8 mouse cellular contexts compared by ENCODE assay signal in the genomic region with DNA sequence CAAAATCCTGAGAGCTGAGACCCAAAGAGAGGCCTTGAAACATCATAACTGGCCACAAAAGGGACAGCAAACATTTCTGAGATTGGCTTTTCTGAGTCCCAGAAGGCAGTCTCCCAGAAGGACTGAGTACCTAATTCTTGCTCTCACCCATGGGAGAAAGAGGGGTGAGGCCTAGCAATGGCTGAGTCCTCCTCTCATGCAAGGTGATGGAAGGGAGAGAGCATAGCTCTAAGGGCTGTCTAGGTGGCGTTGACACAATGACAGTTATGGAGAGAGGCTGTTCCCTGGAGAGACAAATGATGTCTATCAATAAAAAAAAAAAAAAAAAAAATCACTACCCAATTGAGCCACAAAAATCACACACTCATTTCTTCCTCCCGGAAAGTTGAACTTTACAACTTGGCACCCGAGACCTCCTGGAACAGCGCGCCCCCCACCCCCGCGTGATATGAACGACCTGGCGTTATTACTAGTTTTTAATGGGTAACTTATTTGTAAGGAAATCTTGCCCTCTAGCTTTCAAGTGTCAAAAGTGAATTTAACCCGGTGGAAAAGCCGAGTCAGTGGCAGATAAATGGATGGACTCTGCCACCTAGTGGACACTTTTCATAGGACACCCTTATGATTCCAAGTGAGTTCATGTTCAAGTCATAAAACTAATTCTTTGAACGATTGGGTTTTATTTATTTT.
DNase-seq lines count a peak whose midpoint lies in the region; ATAC-seq and TF ChIP-seq lines count a peak whose summit lies in the region.

No protein-coding gene starts in this region.

- no peaks in the 10 kb centered on the region for H3K4me1 ChIP-seq in ES-Bruce4 (ENCODE audit: control insufficient read depth, insufficient read depth, low read length)
- no peaks in the 10 kb centered on the region for H3K4me1 ChIP-seq in hindbrain, embryonic 11.5 days (replicated peaks; ENCODE audit: control insufficient read depth, insufficient read depth, low read length)
- no peaks in the 10 kb centered on the region for H3K4me1 ChIP-seq in lung, embryonic 15.5 days

- no peak overlapping the region for H3K9ac ChIP-seq in ES-Bruce4 (ENCODE audit: low read depth, poor library complexity, severe bottlenecking)
- H3K9ac ChIP-seq in hindbrain, embryonic 11.5 days (ENCODE audit: low read depth, low read length) = no peak overlapping the region
- H3K9ac ChIP-seq in lung, embryonic 15.5 days = no peak overlapping the region

- no peak for TF ChIP-seq EP300 in ES-Bruce4 (IDR thresholded peaks at IDR 0.05; ENCODE audit: insufficient read depth, low read depth, low read length)

- no peaks in the 10 kb centered on the region for H3K36me3 ChIP-seq in ES-Bruce4 (ENCODE audit: control insufficient read depth, insufficient read depth, low read length, poor library complexity, severe bottlenecking)
- H3K36me3 ChIP-seq in hindbrain, embryonic 11.5 days (ENCODE audit: control insufficient read depth, insufficient read depth, low read length) = no peaks in the 10 kb centered on the region
- H3K36me3 ChIP-seq in lung, embryonic 15.5 days = no peaks in the 10 kb centered on the region

- peak; percentile 34; the same call in 1 of the 2 replicates for ATAC-seq in hindbrain, embryonic 11.5 days (ENCODE audit: low FRiP score)
- ATAC-seq in lung, embryonic 15.5 days (ENCODE audit: borderline replicate concordance, extremely low read depth, low FRiP score, low TSS enrichment) = 0 out of 2 replicates have a peak, but pooled peaks have one; percentile 27

- H3K4me2 ChIP-seq in hindbrain, embryonic 11.5 days (replicated peaks; ENCODE audit: low read depth, low read length) = no peak overlapping the region
- peak overlapping the region; percentile 31; the same call in 1 of the 2 replicates for H3K4me2 ChIP-seq in lung, embryonic 15.5 days

- no peaks in the 10 kb centered on the region for H3K27me3 ChIP-seq in ES-Bruce4 (ENCODE audit: control insufficient read depth, insufficient read depth, low read length, poor library complexity, severe bottlenecking)
- H3K27me3 ChIP-seq in hindbrain, embryonic 11.5 days (ENCODE audit: control insufficient read depth, insufficient read depth, low read length) = peaks cover 3% of the 10 kb centered on the region; the same call in 1 of the 2 replicates
- peaks cover 14% of the 10 kb centered on the region; the same call in 1 of the 2 replicates for H3K27me3 ChIP-seq in lung, embryonic 15.5 days

- peak; percentile 34 for TF ChIP-seq CTCF in ES-Bruce4 (IDR thresholded peaks at IDR 0.05; ENCODE audit: low read depth, low read length)
- TF ChIP-seq CTCF in layer of hippocampus, adult 2 months (conservative IDR thresholded peaks at IDR 0.05) = peak; percentile 88

- no peak for TF ChIP-seq POLR2A in ES-Bruce4 (IDR thresholded peaks at IDR 0.05; ENCODE audit: insufficient read depth, low read length)

- no peaks in the 10 kb centered on the region for H3K9me3 ChIP-seq in ES-Bruce4 (replicated peaks; ENCODE audit: control insufficient read depth, insufficient read depth, low read length, poor library complexity, severe bottlenecking)
- H3K9me3 ChIP-seq in hindbrain, embryonic 11.5 days (ENCODE audit: control insufficient read depth, low read length) = no peaks in the 10 kb centered on the region
- H3K9me3 ChIP-seq in lung, embryonic 15.5 days = no peaks in the 10 kb centered on the region

- DNase-seq in brain, adult 2 months (ENCODE audit: low read depth, low spot score) = peak; percentile 87
- peak; percentile 65 for DNase-seq in fibroblast of lung, adult 2 months (ENCODE audit: low read depth)
- DNase-seq in hindbrain, embryonic 11.5 days (ENCODE audit: low spot score) = peak; percentile 86
- DNase-seq in layer of hippocampus, adult 2 months (ENCODE audit: low spot score in 2 of 2) = peak; percentile 74 to 83
- DNase-seq in ovary, postnatal 14 days (ENCODE audit: low spot score) = peak; percentile 79
- DNase-seq in thymus, postnatal 14 days = peak; percentile 67

- no peak overlapping the region for H3K4me3 ChIP-seq in ES-Bruce4 (ENCODE audit: low read depth, low read length)
- H3K4me3 ChIP-seq in hindbrain, embryonic 11.5 days (ENCODE audit: low read depth, low read length) = no peak overlapping the region
- H3K4me3 ChIP-seq in layer of hippocampus, adult 2 months = no peak overlapping the region
- no peak overlapping the region for H3K4me3 ChIP-seq in lung, embryonic 15.5 days

- 15% methylated on average over 12 of the region's 12 CpGs for WGBS in hindbrain, embryonic 11.5 days
- 9% methylated on average over 12 of the region's 12 CpGs for WGBS in lung, embryonic 15.5 days

- H3K27ac ChIP-seq in ES-Bruce4 (ENCODE audit: insufficient read depth, low read length) = no peak overlapping the region
- H3K27ac ChIP-seq in hindbrain, embryonic 11.5 days (ENCODE audit: low read depth, low read length) = no peak overlapping the region
- H3K27ac ChIP-seq in layer of hippocampus, adult 2 months = no peak overlapping the region
- no peak overlapping the region for H3K27ac ChIP-seq in lung, embryonic 15.5 days
